Mouse (Mus musculus) macrophage (primary cell): Measurements from ENCODE around the gene Zc2hc1c. TPM values are rescaled to one million over a fixed set of nuclear protein-coding genes. Genes with fewer than 3 reads are reported as not detected.

ENCODE experiments used
- H3K27ac ChIP-seq: fragments of 350-480 bp; formaldehyde crosslinking; 2 replicates; pipeline ENCODE4 v1.9.0; 2021
- H3K36me3 ChIP-seq: fragments of 350-480 bp; formaldehyde crosslinking; 2 replicates; pipeline ENCODE4 v1.9.0; 2021; ENCODE audit errors: inconsistent target
- H3K4me3 ChIP-seq: fragments of 350-480 bp; formaldehyde crosslinking; 2 replicates; pipeline ENCODE4 v1.9.0; 2021; ENCODE audit errors: inconsistent target
- H3K79me2 ChIP-seq: fragments of 350-480 bp; formaldehyde crosslinking; 2 replicates; pipeline ENCODE4 v1.9.0; 2021; ENCODE audit errors: inconsistent target
- WGBS: methylation state at CpG from one replicate; pipeline ENCODE4 v1.1.7; 2026; ENCODE audit warnings: inconsistent platforms; ENCODE audit not compliant: missing documents; 5-methylcytosine and 5-hydroxymethylcytosine counted together
- polyA plus RNA-seq: library from polyadenylated mRNA; stranded (reverse); fragments of 250-400 nt; gene quantifications from 3 replicates; pipeline ENCODE4 v1.2.4, GENCODE M21; 2018; ENCODE audit warnings: inconsistent platforms

The Zc2hc1c gene
- polyA plus RNA-seq, 1 experiment from 2014 or later = not detected

GRCm38 (mm10) chr12:85292906-85293305 lies 4.5 kb downstream of the Zc2hc1c start:
- Histone ChIP-seq H3K4me3 (no peak overlapping the region), H3K27ac (no peak overlapping the region), H3K79me2 (no peaks in the 10 kb centered on the region), H3K36me3 (no peaks in the 10 kb centered on the region)

GRCm38 (mm10) chr12:85295506-85295905 lies 7.1 kb downstream of the Zc2hc1c start:
- 100% methylated on average over 2 of the region's 2 CpGs for WGBS
- Histone ChIP-seq H3K36me3 (peaks cover 9% of the 10 kb centered on the region; the same call in 1 of the 2 replicates), H3K79me2 (no peaks in the 10 kb centered on the region), H3K4me3 (no peak overlapping the region), H3K27ac (no peak overlapping the region)

- Histone ChIP-seq H3K36me3 (peaks cover 23% of the 10 kb centered on the region), H3K4me3 (no peak overlapping the region), H3K79me2 (no peaks in the 10 kb centered on the region), H3K27ac (no peak overlapping the region)
- WGBS = 85% methylated on average over 5 of the region's 5 CpGs
Observed at GRCm38 (mm10) chr12:85296915-85297314, 8.5 kb downstream of the Zc2hc1c start.

- Histone ChIP-seq H3K27ac (no peak overlapping the region), H3K4me3 (no peak overlapping the region), H3K79me2 (no peaks in the 10 kb centered on the region), H3K36me3 (peaks cover 29% of the 10 kb centered on the region)
- 82% methylated on average over 10 of the region's 10 CpGs for WGBS
Observed at GRCm38 (mm10) chr12:85297345-85297997, 9.1 kb downstream of the Zc2hc1c start.

- Histone ChIP-seq H3K79me2 (no peaks in the 10 kb centered on the region), H3K27ac (no peak overlapping the region), H3K36me3 (peaks cover 37% of the 10 kb centered on the region), H3K4me3 (no peak overlapping the region)
- WGBS = 95% methylated on average over 11 of the region's 11 CpGs
Observed at GRCm38 (mm10) chr12:85298127-85298834, 9.9 kb downstream of the Zc2hc1c start.

- peaks cover 42% of the 10 kb centered on the region for H3K36me3 ChIP-seq
- WGBS = 100% methylated on average over 1 of the region's 1 CpGs
- H3K4me3 ChIP-seq = no peak overlapping the region
- no peak overlapping the region for H3K27ac ChIP-seq
- no peaks in the 10 kb centered on the region for H3K79me2 ChIP-seq
Observed at GRCm38 (mm10) chr12:85298835-85299180, 10.4 kb downstream of the Zc2hc1c start.

- Histone ChIP-seq H3K36me3 (peaks cover 62% of the 10 kb centered on the region), H3K4me3 (no peak overlapping the region), H3K79me2 (no peaks in the 10 kb centered on the region), H3K27ac (no peak overlapping the region)
- 100% methylated on average over 2 of the region's 2 CpGs for WGBS
Observed at GRCm38 (mm10) chr12:85303256-85303655, 14.9 kb downstream of the Zc2hc1c start.

GRCm38 (mm10) chr12:85304725-85305124 lies 16.3 kb downstream of the Zc2hc1c start:
- H3K36me3 ChIP-seq = peaks cover 75% of the 10 kb centered on the region

GRCm38 (mm10) chr12:85305247-85305892 lies 17.0 kb downstream of the Zc2hc1c start:
- Histone ChIP-seq H3K4me3 (no peak overlapping the region), H3K36me3 (peaks cover 75% of the 10 kb centered on the region), H3K27ac (peak overlapping the region; percentile 60), H3K79me2 (no peaks in the 10 kb centered on the region)
- 44% methylated on average over 14 of the region's 16 CpGs for WGBS

More at GRCm38 (mm10) chr12:85304725-85305124, 16.3 kb downstream of the Zc2hc1c start:
- WGBS = 16% methylated on average over 4 of the region's 4 CpGs
- Histone ChIP-seq H3K4me3 (no peak overlapping the region), H3K79me2 (no peaks in the 10 kb centered on the region), H3K27ac (peak overlapping the region; percentile 60)

GRCm38 (mm10) chr12:85308651-85309050 lies 20.3 kb downstream of the Zc2hc1c start:
- Histone ChIP-seq H3K36me3 (peaks cover 66% of the 10 kb centered on the region), H3K79me2 (no peaks in the 10 kb centered on the region), H3K27ac (no peak overlapping the region), H3K4me3 (no peak overlapping the region)
- WGBS = 90% methylated on average over 3 of the region's 3 CpGs

- 59% methylated on average over 7 of the region's 7 CpGs for WGBS
- no peak overlapping the region for H3K4me3 ChIP-seq
- H3K79me2 ChIP-seq = peaks cover 2% of the 10 kb centered on the region; the same call in 1 of the 2 replicates
- H3K36me3 ChIP-seq = peaks cover 81% of the 10 kb centered on the region
- no peak overlapping the region for H3K27ac ChIP-seq
Observed at GRCm38 (mm10) chr12:85330153-85330552, 41.8 kb downstream of the Zc2hc1c start.

- H3K4me3 ChIP-seq = peak overlapping the region; percentile 57
- 85% methylated on average over 6 of the region's 6 CpGs for WGBS
- peaks cover 37% of the 10 kb centered on the region for H3K36me3 ChIP-seq
- peak overlapping the region; percentile 40 for H3K27ac ChIP-seq
- peaks cover 45% of the 10 kb centered on the region for H3K79me2 ChIP-seq
Observed at GRCm38 (mm10) chr12:85337567-85338311, 49.3 kb downstream of the Zc2hc1c start.

GRCm38 (mm10) chr12:85338815-85339214 lies 50.4 kb downstream of the Zc2hc1c start:
- Histone ChIP-seq H3K79me2 (peaks cover 54% of the 10 kb centered on the region), H3K36me3 (peaks cover 29% of the 10 kb centered on the region), H3K4me3 (peak overlapping the region; percentile 57), H3K27ac (peak overlapping the region; percentile 40)
- under 1% methylated on average over 37 of the region's 42 CpGs for WGBS

GRCm38 (mm10) chr12:85339243-85339729 lies 50.9 kb downstream of the Zc2hc1c start, which contains the start of gene Nek9:
TSS of gene Nek9 (minus strand) at chr12:85339362.
- H3K36me3 ChIP-seq = peaks cover 25% of the 10 kb centered on the region
- peak within 1 kb of the TSS; percentile 57 for H3K4me3 ChIP-seq
- WGBS = 0% methylated on average over 33 of the region's 36 CpGs
- H3K79me2 ChIP-seq = peaks cover 59% of the 10 kb centered on the region
- H3K27ac ChIP-seq = peak within 1 kb of the TSS; percentile 83
